Mouse (Mus musculus): ENCODE data around the gene Ubl4b. TPM values are rescaled to one million over a fixed set of nuclear protein-coding genes. Genes with fewer than 3 reads are reported as not detected.

Gene Ubl4b
- polyA plus RNA-seq, 1 experiment from 2014 or later, result not detected

DNA sequence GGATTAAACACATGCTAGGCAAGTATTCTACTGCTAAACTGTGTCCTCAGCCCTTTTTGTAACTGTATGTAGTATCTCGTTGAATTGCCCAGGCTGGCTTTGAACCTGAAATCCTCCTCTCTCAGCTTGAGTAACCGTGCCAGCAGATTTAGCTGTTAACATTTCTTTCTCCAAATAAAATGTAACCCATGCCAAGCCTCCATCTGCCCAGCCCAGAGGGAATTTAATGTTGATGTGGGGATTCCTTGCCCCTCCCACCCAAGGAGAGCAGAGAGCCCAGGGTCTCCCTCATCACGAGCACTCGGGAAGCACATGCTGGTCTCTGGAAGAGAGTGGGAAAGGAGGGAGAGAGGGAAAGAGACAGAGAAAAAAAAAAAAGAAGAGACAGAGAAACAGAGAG lies 12.3 kb downstream of the Ubl4b start:
- no peak overlapping the region for H3K4me2 ChIP-seq
- peaks cover 51% of the 10 kb centered on the region for H3K27me3 ChIP-seq (replicated peaks)
- H3K27ac ChIP-seq (replicated peaks), result no peak overlapping the region
- H3K9me3 ChIP-seq, result no peaks in the 10 kb centered on the region
- ATAC-seq (ENCODE audit: extremely low read depth, insufficient number of reproducible peaks, low FRiP score, low TSS enrichment), result no peak
- peaks cover 13% of the 10 kb centered on the region for H3K4me1 ChIP-seq
- no peaks in the 10 kb centered on the region for H3K36me3 ChIP-seq
- H3K4me3 ChIP-seq, result no peak overlapping the region
- WGBS, result 57% methylated on average over 4 of the region's 4 CpGs
- no peak overlapping the region for H3K9ac ChIP-seq

DNA sequence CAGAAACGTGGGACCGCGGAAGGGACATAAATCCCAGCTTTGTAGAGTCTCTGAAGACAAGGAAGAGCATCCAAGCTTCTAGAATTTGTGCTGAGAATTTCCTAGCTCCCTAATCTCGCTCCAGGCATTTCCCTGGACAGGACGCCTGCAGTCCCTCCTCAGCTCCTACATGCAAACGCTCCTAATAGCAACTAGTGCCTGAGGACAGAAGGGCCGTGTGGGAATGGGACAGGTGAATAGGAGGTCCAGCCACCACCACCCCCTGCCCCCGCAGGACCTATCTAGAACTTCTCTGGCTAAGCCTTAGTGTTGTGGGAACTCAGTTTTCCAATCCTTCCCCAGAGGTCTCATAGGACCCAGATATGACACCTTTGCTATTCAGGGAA lies 17.4 kb downstream of the Ubl4b start:
- Histone ChIP-seq H3K4me3 (peak overlapping the region; percentile 31), H3K9ac (peak overlapping the region; percentile 41), H3K27ac (replicated peaks) (no peak overlapping the region), H3K4me2 (peak overlapping the region; percentile 66), H3K4me1 (peaks cover 18% of the 10 kb centered on the region), H3K27me3 (replicated peaks) (peaks cover 53% of the 10 kb centered on the region), H3K9me3 (no peaks in the 10 kb centered on the region), H3K36me3 (no peaks in the 10 kb centered on the region)
- no peak for ATAC-seq (ENCODE audit: extremely low read depth, insufficient number of reproducible peaks, low FRiP score, low TSS enrichment)
- 26% methylated on average over 8 of the region's 8 CpGs for WGBS

DNA sequence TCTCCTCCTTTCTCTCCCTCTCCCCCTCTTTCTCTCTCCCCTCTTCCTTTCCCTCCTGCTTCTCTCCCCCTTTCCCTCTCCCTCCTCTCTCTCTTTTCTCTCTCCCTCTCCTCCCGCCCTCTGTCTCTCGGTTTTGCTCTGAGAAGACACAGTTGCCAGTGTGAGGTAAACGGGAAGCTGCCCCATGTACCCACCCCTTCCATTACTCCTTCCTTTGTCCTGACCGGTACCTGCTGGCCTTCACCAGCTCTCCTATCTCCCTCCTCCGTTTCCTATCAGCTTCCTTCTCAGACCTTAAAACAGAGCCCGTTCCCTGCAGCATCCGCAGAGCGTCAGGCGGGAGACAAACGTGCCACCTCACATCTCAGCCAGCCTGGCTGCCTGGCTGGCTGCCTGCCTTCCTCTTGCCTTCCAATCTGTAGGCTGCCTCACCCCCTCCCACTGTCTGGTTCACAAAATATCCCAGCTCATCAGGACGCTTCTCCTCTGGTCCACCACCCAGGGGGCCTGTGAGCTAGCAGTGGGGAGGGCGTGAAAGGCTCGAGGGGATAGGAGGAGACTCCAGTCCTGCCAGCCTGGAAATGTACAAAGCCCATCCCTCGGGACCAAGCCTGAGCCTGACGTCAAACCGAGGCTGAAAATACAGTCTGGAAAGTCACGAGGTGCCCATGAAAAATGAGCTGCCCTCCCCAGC lies 17.9 kb downstream of the Ubl4b start:
- peak; percentile 59; the same call in 1 of the 2 replicates for ATAC-seq (ENCODE audit: extremely low read depth, insufficient number of reproducible peaks, low FRiP score, low TSS enrichment)
- Histone ChIP-seq H3K9ac (peak overlapping the region; percentile 41), H3K27ac (replicated peaks) (0 out of 2 replicates have a peak overlapping the region, but pooled peaks have one; percentile 39), H3K27me3 (replicated peaks) (peaks cover 53% of the 10 kb centered on the region), H3K4me2 (peak overlapping the region; percentile 66), H3K36me3 (no peaks in the 10 kb centered on the region), H3K4me3 (peak overlapping the region; percentile 31), H3K4me1 (peaks cover 18% of the 10 kb centered on the region), H3K9me3 (no peaks in the 10 kb centered on the region)
- 3% methylated on average over 17 of the region's 17 CpGs for WGBS

DNA sequence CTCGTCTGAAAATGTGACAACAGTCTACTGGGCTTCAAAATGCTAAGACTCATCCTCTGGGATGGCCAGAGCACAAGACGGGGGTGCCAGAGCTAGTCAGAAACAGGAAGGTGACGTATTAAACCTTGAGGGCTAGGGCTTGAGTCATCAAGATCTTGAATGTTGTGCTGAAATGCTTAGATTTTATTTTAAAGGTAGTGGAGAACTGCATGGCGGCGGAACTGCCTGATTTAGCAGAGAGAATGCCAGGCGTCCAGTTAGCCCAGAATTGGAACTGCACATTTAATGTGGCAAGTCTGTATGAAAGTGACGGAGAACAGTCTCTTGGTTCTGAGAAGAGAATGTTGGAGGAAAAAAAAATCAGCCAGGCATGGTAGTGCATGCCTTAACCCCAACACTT lies 19.9 kb downstream of the Ubl4b start:
- H3K27ac ChIP-seq (replicated peaks), result no peak overlapping the region
- 79% methylated on average over 7 of the region's 7 CpGs for WGBS
- no peak for ATAC-seq (ENCODE audit: extremely low read depth, insufficient number of reproducible peaks, low FRiP score, low TSS enrichment)

DNA sequence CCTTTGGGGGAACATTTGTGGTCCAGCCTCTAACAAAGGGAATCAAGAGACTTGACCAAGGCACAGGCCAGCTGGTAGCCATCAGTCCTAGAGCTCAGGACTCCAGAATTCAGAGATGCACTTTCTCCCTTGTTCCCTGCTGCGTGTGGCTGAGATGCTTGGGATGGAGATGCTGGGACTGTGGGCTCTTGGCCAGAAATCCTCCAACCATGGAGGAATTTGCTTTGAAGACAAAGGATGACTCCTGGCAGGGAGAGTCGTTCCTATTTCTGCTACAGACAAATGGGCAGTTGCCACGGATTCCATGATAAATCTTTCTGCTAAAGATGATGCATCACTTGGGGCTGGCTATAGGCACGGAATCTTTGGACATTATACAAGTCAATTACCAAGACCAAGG lies 21.3 kb downstream of the Ubl4b start:
- Histone ChIP-seq H3K27me3 (replicated peaks) (peaks cover 26% of the 10 kb centered on the region), H3K27ac (replicated peaks) (no peak overlapping the region), H3K4me1 (peaks cover 25% of the 10 kb centered on the region), H3K4me2 (no peak overlapping the region), H3K4me3 (no peak overlapping the region), H3K9me3 (no peaks in the 10 kb centered on the region), H3K9ac (no peak overlapping the region), H3K36me3 (no peaks in the 10 kb centered on the region)
- WGBS, result 55% methylated on average over 4 of the region's 4 CpGs
- no peak for ATAC-seq (ENCODE audit: extremely low read depth, insufficient number of reproducible peaks, low FRiP score, low TSS enrichment)

More for the DNA sequence above, 19.9 kb downstream of the Ubl4b start:
- H3K36me3 ChIP-seq, result no peaks in the 10 kb centered on the region
- peaks cover 18% of the 10 kb centered on the region for H3K4me1 ChIP-seq
- no peaks in the 10 kb centered on the region for H3K9me3 ChIP-seq
- peaks cover 36% of the 10 kb centered on the region for H3K27me3 ChIP-seq (replicated peaks)
- no peak overlapping the region for H3K4me2 ChIP-seq
- H3K4me3 ChIP-seq, result no peak overlapping the region
- no peak overlapping the region for H3K9ac ChIP-seq

DNA sequence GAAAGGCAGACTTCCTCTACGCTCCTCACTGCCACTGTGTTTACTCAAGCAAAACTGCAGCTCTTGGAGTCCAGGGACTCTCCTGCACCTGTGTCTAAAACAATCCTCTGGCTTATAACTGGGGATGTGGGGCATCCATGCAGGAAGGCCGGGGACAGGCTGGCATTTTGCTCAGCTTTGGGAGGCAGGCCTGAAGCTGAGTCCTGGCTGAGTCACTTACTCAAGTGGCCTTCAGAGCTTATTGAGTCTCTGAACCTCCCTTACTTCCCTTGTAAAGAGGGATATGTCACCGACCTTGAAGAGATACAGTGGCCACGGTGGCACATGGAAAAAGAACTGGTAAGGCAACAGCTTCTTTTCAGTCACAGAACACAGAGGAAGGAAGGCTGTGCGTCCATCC lies 24.3 kb downstream of the Ubl4b start:
- no peak overlapping the region for H3K9ac ChIP-seq
- no peak overlapping the region for H3K27ac ChIP-seq (replicated peaks)
- H3K27me3 ChIP-seq (replicated peaks), result peaks cover 7% of the 10 kb centered on the region
- H3K4me2 ChIP-seq, result no peak overlapping the region
- peaks cover 21% of the 10 kb centered on the region for H3K4me1 ChIP-seq
- ATAC-seq (ENCODE audit: extremely low read depth, insufficient number of reproducible peaks, low FRiP score, low TSS enrichment), result no peak
- H3K9me3 ChIP-seq, result no peaks in the 10 kb centered on the region
- no peaks in the 10 kb centered on the region for H3K36me3 ChIP-seq
- no peak overlapping the region for H3K4me3 ChIP-seq
- WGBS, result 69% methylated on average over 5 of the region's 5 CpGs

DNA sequence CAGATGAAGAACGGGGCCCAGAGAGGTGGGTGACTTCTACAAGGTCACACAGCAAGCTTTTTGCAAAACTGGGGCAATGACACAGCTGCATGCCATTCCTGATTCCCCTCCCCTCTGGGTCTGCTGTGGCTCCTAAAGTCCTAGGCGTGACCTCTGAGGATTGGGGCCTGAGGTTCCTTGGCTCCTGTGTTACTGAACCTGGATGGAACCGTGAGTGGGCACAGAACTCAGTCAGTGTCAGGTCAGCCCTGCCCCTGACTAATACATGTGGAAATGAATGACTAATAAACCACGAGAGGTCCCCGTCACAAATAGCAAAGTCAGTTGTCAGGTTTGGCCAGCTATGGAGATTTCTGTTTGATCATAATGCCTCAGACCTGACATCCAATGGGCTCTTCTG lies 25.7 kb downstream of the Ubl4b start:
- no peaks in the 10 kb centered on the region for H3K9me3 ChIP-seq
- 74% methylated on average over 5 of the region's 5 CpGs for WGBS
- H3K4me1 ChIP-seq, result peaks cover 21% of the 10 kb centered on the region
- H3K4me2 ChIP-seq, result peak overlapping the region; percentile 56; the same call in 1 of the 2 replicates
- ATAC-seq (ENCODE audit: extremely low read depth, insufficient number of reproducible peaks, low FRiP score, low TSS enrichment), result no peak
- no peaks in the 10 kb centered on the region for H3K36me3 ChIP-seq
- peaks cover 5% of the 10 kb centered on the region; the same call in 1 of the 2 replicates for H3K27me3 ChIP-seq (replicated peaks)
- no peak overlapping the region for H3K9ac ChIP-seq
- H3K27ac ChIP-seq (replicated peaks), result peak overlapping the region; percentile 87
- no peak overlapping the region for H3K4me3 ChIP-seq

DNA sequence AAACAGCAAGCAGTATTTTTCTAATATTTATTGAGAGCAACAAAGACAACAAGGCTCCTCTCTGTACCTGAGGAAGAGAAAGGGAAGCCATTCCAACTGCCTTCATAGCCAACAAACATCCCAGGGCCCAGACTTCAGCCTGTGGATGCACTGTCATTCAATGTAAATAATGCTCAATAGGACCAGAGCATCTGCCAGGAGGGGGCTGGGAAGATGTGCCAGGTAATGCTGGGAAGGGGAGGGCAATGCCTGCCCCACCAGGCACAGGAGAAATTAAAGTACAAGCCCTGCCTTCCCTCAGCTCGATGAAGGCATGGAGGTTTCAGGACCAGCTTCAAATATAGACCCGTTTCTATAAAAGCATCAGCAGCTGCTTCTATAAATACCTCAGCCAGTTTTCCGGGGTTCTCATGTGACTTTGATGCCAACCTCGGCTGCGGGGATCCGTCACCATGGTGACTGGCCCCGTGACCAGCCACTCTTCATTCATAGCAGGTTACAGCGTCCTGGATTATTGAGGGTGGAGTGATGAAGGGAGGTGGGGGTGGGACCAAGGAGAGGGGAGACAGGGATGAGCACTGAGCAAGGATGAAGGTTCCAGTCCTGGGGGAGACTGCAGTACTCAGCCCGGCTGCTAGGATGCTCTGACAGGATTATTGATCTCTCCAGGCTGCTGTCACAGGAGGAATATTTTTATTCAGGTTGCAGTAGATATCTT lies 26.3 kb downstream of the Ubl4b start:
- H3K27me3 ChIP-seq (replicated peaks), result peaks cover 5% of the 10 kb centered on the region; the same call in 1 of the 2 replicates
- ATAC-seq (ENCODE audit: extremely low read depth, insufficient number of reproducible peaks, low FRiP score, low TSS enrichment), result peak; percentile 46
- peaks cover 18% of the 10 kb centered on the region for H3K4me1 ChIP-seq
- no peak overlapping the region for H3K4me3 ChIP-seq
- H3K4me2 ChIP-seq, result peak overlapping the region; percentile 56
- no peaks in the 10 kb centered on the region for H3K36me3 ChIP-seq
- peak overlapping the region; percentile 55 for H3K9ac ChIP-seq
- H3K27ac ChIP-seq (replicated peaks), result peak overlapping the region; percentile 87
- no peaks in the 10 kb centered on the region for H3K9me3 ChIP-seq
- 24% methylated on average over 9 of the region's 9 CpGs for WGBS

DNA sequence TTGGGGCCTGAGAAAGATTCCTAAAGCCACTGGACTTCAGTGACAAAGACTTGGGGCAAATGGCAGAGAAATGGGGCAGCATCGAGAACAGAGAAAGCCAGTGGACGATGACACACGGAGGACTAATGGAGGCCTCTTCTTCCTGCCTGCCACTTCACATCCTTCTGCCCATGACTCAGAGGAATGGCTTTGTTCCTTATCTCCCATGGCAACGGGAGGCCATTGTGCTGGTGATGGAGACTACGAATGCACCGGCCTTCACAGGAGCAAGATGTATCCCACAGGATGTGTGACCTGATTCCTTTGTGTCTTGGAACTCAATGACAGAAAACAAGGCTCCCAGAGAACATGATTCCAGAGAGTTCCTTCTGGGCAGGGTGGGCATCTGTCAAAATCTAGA lies 30.3 kb downstream of the Ubl4b start:
- Histone ChIP-seq H3K4me1 (peaks cover 18% of the 10 kb centered on the region), H3K36me3 (no peaks in the 10 kb centered on the region), H3K9ac (no peak overlapping the region), H3K9me3 (no peaks in the 10 kb centered on the region), H3K27me3 (replicated peaks) (peaks cover 32% of the 10 kb centered on the region), H3K4me3 (no peak overlapping the region), H3K27ac (replicated peaks) (no peak overlapping the region), H3K4me2 (no peak overlapping the region)
- no peak for ATAC-seq (ENCODE audit: extremely low read depth, insufficient number of reproducible peaks, low FRiP score, low TSS enrichment)
- WGBS, result 55% methylated on average over 6 of the region's 6 CpGs

DNA sequence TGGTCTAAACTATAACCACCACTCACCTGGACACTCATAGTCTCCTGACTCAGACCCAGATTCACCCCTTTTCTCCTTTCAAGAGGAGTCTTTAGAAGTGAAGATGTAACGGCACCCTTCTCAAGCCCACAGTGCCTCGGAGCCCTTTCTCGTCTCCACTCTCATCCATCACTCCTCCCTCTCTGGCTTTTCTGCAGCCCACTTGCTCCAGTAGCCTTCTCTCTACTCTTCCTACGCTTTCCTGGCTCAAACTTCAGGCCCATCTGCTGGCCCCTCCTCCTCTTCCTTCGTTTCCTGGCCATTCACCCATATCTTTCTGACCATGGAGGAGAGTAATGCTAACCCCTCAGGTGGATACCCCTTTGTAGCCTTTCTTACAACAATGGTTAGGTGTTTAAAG lies 33.9 kb downstream of the Ubl4b start:
- Histone ChIP-seq H3K4me3 (no peak overlapping the region), H3K27me3 (replicated peaks) (peaks cover 67% of the 10 kb centered on the region), H3K9me3 (no peaks in the 10 kb centered on the region), H3K9ac (no peak overlapping the region), H3K36me3 (no peaks in the 10 kb centered on the region), H3K4me2 (no peak overlapping the region), H3K4me1 (peaks cover 13% of the 10 kb centered on the region), H3K27ac (replicated peaks) (no peak overlapping the region)
- no peak for ATAC-seq (ENCODE audit: extremely low read depth, insufficient number of reproducible peaks, low FRiP score, low TSS enrichment)
- WGBS, result 67% methylated on average over 5 of the region's 5 CpGs

DNA sequence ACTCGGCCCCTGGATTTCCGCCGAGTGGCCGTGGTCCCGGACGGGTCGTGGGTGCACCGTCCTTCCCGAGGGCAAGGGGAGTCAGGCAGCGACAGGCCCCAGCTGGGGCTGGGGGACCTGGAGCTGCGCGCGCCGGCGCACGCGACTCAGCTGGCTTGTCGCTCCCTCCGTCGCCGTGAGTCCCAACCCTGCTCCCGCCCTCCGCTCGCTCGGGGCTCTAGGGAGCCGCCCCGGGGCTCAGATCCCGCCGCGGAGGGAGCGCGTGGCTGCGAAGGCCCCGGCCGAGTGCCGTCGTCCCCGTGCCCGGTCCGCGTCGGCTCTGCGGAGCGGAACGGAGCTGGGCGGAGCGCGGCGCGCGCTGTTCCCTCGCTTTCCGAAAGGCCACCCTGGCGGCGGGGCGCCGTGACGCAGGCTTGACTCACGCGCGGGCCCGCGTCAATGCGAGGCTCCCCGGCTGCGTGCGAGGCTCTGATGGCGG lies 37.2 kb downstream of the Ubl4b start, which contains the start of gene Slc6a17:
Slc6a17 (minus strand) TSS at position 388 of the 478 bp plus-strand sequence.
- H3K27ac ChIP-seq (replicated peaks), result peak within 1 kb of the TSS; percentile 53
- peak within 1 kb of the TSS; percentile 96 for H3K4me2 ChIP-seq
- peaks cover 13% of the 10 kb centered on the region for H3K4me1 ChIP-seq
- peak; percentile 55 for ATAC-seq (ENCODE audit: extremely low read depth, insufficient number of reproducible peaks, low FRiP score, low TSS enrichment)
- H3K36me3 ChIP-seq, result no peaks in the 10 kb centered on the region
- peak within 1 kb of the TSS; percentile 82 for H3K9ac ChIP-seq
- WGBS, result under 1% methylated on average over 68 of the region's 68 CpGs
- H3K9me3 ChIP-seq, result no peaks in the 10 kb centered on the region
- peaks cover 75% of the 10 kb centered on the region for H3K27me3 ChIP-seq (replicated peaks)
- H3K4me3 ChIP-seq, result peak within 1 kb of the TSS; percentile 65
